ENCODE assay signal across 30 mouse cellular contexts in the genomic region with DNA sequence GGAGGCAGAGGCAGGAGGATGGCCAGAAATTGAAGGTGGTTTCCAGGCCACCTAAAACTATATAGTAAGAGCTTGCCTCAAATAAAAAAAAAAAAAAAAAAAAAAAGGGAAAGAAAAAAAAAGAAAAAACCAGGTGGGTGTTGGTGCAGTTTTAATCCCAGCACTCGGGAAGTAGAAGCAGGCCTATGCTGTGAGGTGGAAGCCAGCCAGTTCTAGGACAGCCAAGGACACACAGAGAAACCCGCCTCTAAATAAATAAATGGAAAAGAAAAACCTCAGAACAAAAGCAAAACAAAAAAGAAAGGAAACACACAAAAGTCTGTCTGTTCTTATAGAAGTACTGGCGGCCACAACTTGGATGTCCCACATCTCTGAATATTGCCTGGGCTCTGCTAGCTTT. TPM values are rescaled to one million over a fixed set of nuclear protein-coding genes. Genes with fewer than 3 reads are reported as not detected.
A peak's percentile ranks its signal among the peaks of the same experiment; 100 is the strongest.
DNase-seq lines count a peak whose midpoint lies in the region; ATAC-seq lines count a peak whose summit lies in the region.
"Had no signal": no experiment of that assay in that cellular context is flagged by ENCODE, and none has a peak within 500 bp of the region (broad histone marks: within the 10 kb centered on the region; RNA-seq: fewer than 3 reads in every experiment).

No protein-coding gene starts in this region.

- H3K4me3 ChIP-seq in midbrain, embryonic 11.5 days (ENCODE audit: low read depth, low read length) = no peak overlapping the region
- H3K4me3 ChIP-seq in midbrain, embryonic 15.5 days = no peak overlapping the region
- H3K4me3 ChIP-seq: forebrain, embryonic 10.5 days; forebrain, embryonic 13.5 days; heart, embryonic 12.5 days; heart, embryonic 15.5 days; hindbrain, embryonic 10.5 days; hindbrain, embryonic 13.5 days; intestine, embryonic 15.5 days had no signal

- peak; percentile 43 to 69 for DNase-seq in adrenal gland, adult (ENCODE audit: inconsistent age in 2 of 2, low spot score in 1 of 2)
- DNase-seq in adrenal gland, postnatal 10 days = no peak
- peak; percentile 47 to 62 for DNase-seq in adrenal gland, postnatal 36 days
- no peak for DNase-seq in adrenal gland, adult 18-20 months (ENCODE audit: low spot score in 2 of 2)
- DNase-seq in midbrain, embryonic 11.5 days (ENCODE audit: low spot score, missing footprints) = peak; percentile 41
- DNase-seq: B cell, adult 2 months; cerebellum, adult 18-20 months; cerebellum, adult 9-10 months; cerebellum, postnatal 14 days; gastrocnemius, postnatal 10 days; gastrocnemius, postnatal 36 days; heart, postnatal 10 days; heart, postnatal 36 days; kidney, adult 11 months had no signal

- H3K9me3 ChIP-seq in midbrain, embryonic 11.5 days (ENCODE audit: control insufficient read depth, low read length) = no peaks in the 10 kb centered on the region
- H3K9me3 ChIP-seq in midbrain, embryonic 15.5 days = no peaks in the 10 kb centered on the region
- H3K9me3 ChIP-seq: forebrain, embryonic 10.5 days; forebrain, embryonic 13.5 days; G1E; heart, embryonic 12.5 days; heart, embryonic 15.5 days; hindbrain, embryonic 10.5 days; hindbrain, embryonic 13.5 days; intestine, embryonic 15.5 days had no signal

- no peaks in the 10 kb centered on the region for H3K27me3 ChIP-seq in midbrain, embryonic 11.5 days (ENCODE audit: control insufficient read depth, insufficient read depth, low read length)
- no peaks in the 10 kb centered on the region for H3K27me3 ChIP-seq in midbrain, embryonic 15.5 days (replicated peaks)
- H3K27me3 ChIP-seq: CH12.LX; forebrain, embryonic 13.5 days; heart, embryonic 12.5 days; heart, embryonic 15.5 days; hindbrain, embryonic 13.5 days; intestine, embryonic 15.5 days had no signal

- no peaks in the 10 kb centered on the region for H3K36me3 ChIP-seq in midbrain, embryonic 11.5 days (ENCODE audit: control insufficient read depth, insufficient read depth, low read length)
- H3K36me3 ChIP-seq in midbrain, embryonic 15.5 days (replicated peaks) = no peaks in the 10 kb centered on the region
- H3K36me3 ChIP-seq: G1E; heart, embryonic 15.5 days; hindbrain, embryonic 13.5 days; intestine, embryonic 15.5 days had no signal

- H3K4me1 ChIP-seq in midbrain, embryonic 11.5 days (ENCODE audit: control insufficient read depth, insufficient read depth, low read length) = no peaks in the 10 kb centered on the region
- no peaks in the 10 kb centered on the region for H3K4me1 ChIP-seq in midbrain, embryonic 15.5 days
- H3K4me1 ChIP-seq: forebrain, embryonic 13.5 days; hindbrain, embryonic 13.5 days; intestine, embryonic 15.5 days had no signal

- ATAC-seq in midbrain, embryonic 11.5 days (ENCODE audit: low FRiP score) = no peak
- no peak for ATAC-seq in midbrain, embryonic 15.5 days (replicated peaks)
- ATAC-seq: forebrain, embryonic 13.5 days; forebrain, embryonic 16.5 days; hindbrain, embryonic 16.5 days; intestine, embryonic 15.5 days had no signal

- no peak overlapping the region for H3K27ac ChIP-seq in midbrain, embryonic 11.5 days (ENCODE audit: low read depth, low read length)
- no peak overlapping the region for H3K27ac ChIP-seq in midbrain, embryonic 15.5 days
- H3K27ac ChIP-seq: forebrain, embryonic 10.5 days; forebrain, embryonic 13.5 days; heart, embryonic 15.5 days; hindbrain, embryonic 10.5 days; hindbrain, embryonic 13.5 days; intestine, embryonic 15.5 days had no signal

- WGBS in midbrain, embryonic 11.5 days = 90% methylated on average over 3 of the region's 3 CpGs
- WGBS in midbrain, embryonic 15.5 days = 79% methylated on average over 3 of the region's 3 CpGs

- H3K9ac ChIP-seq in midbrain, embryonic 11.5 days (ENCODE audit: low read length) = no peak overlapping the region
- no peak overlapping the region for H3K9ac ChIP-seq in midbrain, embryonic 15.5 days
- H3K9ac ChIP-seq: forebrain, embryonic 13.5 days; heart, embryonic 12.5 days; heart, embryonic 15.5 days; hindbrain, embryonic 13.5 days; intestine, embryonic 15.5 days had no signal

- no peak overlapping the region for H3K4me2 ChIP-seq in midbrain, embryonic 11.5 days
- H3K4me2 ChIP-seq in midbrain, embryonic 15.5 days = no peak overlapping the region
- H3K4me2 ChIP-seq: forebrain, embryonic 13.5 days; heart, embryonic 12.5 days; heart, embryonic 15.5 days; hindbrain, embryonic 13.5 days; intestine, embryonic 15.5 days had no signal

RNA-seq across cellular contexts. Expression of gene A930018P22Rik, which starts 7.7 kb away (rescaled TPM):
- total RNA-seq in adrenal gland, postnatal 10 days (2021) = 1 to 10 TPM; 1.7 to 2.0 TPM
- total RNA-seq in adrenal gland, postnatal 36 days (2021) = 1 to 10 TPM; 1.1 to 2.1 TPM
- total RNA-seq in adrenal gland, adult 18-20 months (2021) = 1 to 10 TPM in 1 of 2 experiments, under 1 TPM in 1; 0.89 to 1.5 TPM
- polyA plus RNA-seq in midbrain, embryonic 11.5 days (2014; fragmentation: Nextera tagmentation; extraction: Ambion mirVana) = 0.16 and 0.34 TPM in 2 replicates
- polyA plus RNA-seq in midbrain, embryonic 15.5 days (2015; fragmentation: Nextera tagmentation; extraction: Ambion mirVana) = not detected in 2 replicates
- total RNA-seq: CH12.LX; G1E; granulocyte monocyte progenitor cell, adult 5-6 weeks had no signal
- polyA plus RNA-seq: embryonic facial prominence, embryonic 11.5 days; embryonic facial prominence, embryonic 14.5 days; forebrain, embryonic 10.5 days; forebrain, embryonic 13.5 days; forebrain, embryonic 16.5 days; G1E; hindbrain, embryonic 13.5 days; hindbrain, embryonic 16.5 days had no signal

RNA-seq across cellular contexts. Expression of gene Cd59a, which starts 19.3 kb away (rescaled TPM):
- 10 to 100 TPM; 30.2 to 38.2 TPM for total RNA-seq in adrenal gland, postnatal 10 days (2021)
- total RNA-seq in adrenal gland, postnatal 36 days (2021) = 100 to 1,000 TPM in 1 of 2 experiments, 10 to 100 TPM in 1; 85.0 to 104 TPM
- 100 to 1,000 TPM in 1 of 2 experiments, 10 to 100 TPM in 1; 99.7 to 107 TPM for total RNA-seq in adrenal gland, adult 18-20 months (2021)
- polyA plus RNA-seq in midbrain, embryonic 11.5 days (2014; fragmentation: Nextera tagmentation; extraction: Ambion mirVana) = 29.2 and 31.2 TPM in 2 replicates
- 11.8 and 12.4 TPM in 2 replicates for polyA plus RNA-seq in midbrain, embryonic 15.5 days (2015; fragmentation: Nextera tagmentation; extraction: Ambion mirVana)

RNA-seq across cellular contexts. Expression of gene Cd59b, which starts 45.2 kb away (rescaled TPM):
- total RNA-seq in adrenal gland, postnatal 10 days (2021) = 1 to 10 TPM; 4.7 to 5.0 TPM
- 1 to 10 TPM; 6.8 to 7.8 TPM for total RNA-seq in adrenal gland, postnatal 36 days (2021)
- 10 to 100 TPM; 13.0 TPM for total RNA-seq in adrenal gland, adult 18-20 months (2021)
- polyA plus RNA-seq in midbrain, embryonic 11.5 days (2014; fragmentation: Nextera tagmentation; extraction: Ambion mirVana) = 1.9 and 5.6 TPM in 2 replicates
- 0.92 and 1.2 TPM in 2 replicates for polyA plus RNA-seq in midbrain, embryonic 15.5 days (2015; fragmentation: Nextera tagmentation; extraction: Ambion mirVana)
- total RNA-seq: granulocyte monocyte progenitor cell, adult 5-6 weeks had no signal
- polyA plus RNA-seq: G1E had no signal

RNA-seq across cellular contexts. Expression of gene Gm10799, which starts 46.5 kb away (rescaled TPM):
- not detected for total RNA-seq in adrenal gland, postnatal 10 days (2021)
- not detected for total RNA-seq in adrenal gland, postnatal 36 days (2021)
- total RNA-seq in adrenal gland, adult 18-20 months (2021) = not detected
- polyA plus RNA-seq in midbrain, embryonic 11.5 days (2014; fragmentation: Nextera tagmentation; extraction: Ambion mirVana) = not detected in 2 replicates
- polyA plus RNA-seq in midbrain, embryonic 15.5 days (2015; fragmentation: Nextera tagmentation; extraction: Ambion mirVana) = not detected in 2 replicates
- total RNA-seq: CH12.LX; G1E; gastrocnemius, adult 18-20 months; gastrocnemius, postnatal 10 days; gastrocnemius, postnatal 36 days; granulocyte monocyte progenitor cell, adult 5-6 weeks; heart, postnatal 10 days; heart, postnatal 36 days had no signal
- polyA plus RNA-seq: embryonic facial prominence, embryonic 11.5 days; embryonic facial prominence, embryonic 14.5 days; forebrain, embryonic 10.5 days; forebrain, embryonic 13.5 days; forebrain, embryonic 16.5 days; G1E; heart, embryonic 12.5 days; heart, embryonic 15.5 days; hindbrain, embryonic 10.5 days; hindbrain, embryonic 13.5 days; hindbrain, embryonic 16.5 days; intestine, embryonic 15.5 days had no signal

RNA-seq across cellular contexts. Expression of gene Gm10912, which starts 49.3 kb away (rescaled TPM):
- total RNA-seq in adrenal gland, postnatal 10 days (2021) = under 1 TPM; 0.15 to 0.30 TPM
- total RNA-seq in adrenal gland, postnatal 36 days (2021) = under 1 TPM; 0.26 to 0.46 TPM
- total RNA-seq in adrenal gland, adult 18-20 months (2021) = under 1 TPM in 1 of 2 experiments, not detected in 1; 0.36 TPM
- polyA plus RNA-seq in midbrain, embryonic 11.5 days (2014; fragmentation: Nextera tagmentation; extraction: Ambion mirVana) = not detected in 2 replicates
- not detected in 2 replicates for polyA plus RNA-seq in midbrain, embryonic 15.5 days (2015; fragmentation: Nextera tagmentation; extraction: Ambion mirVana)
- total RNA-seq: CH12.LX had no signal
- polyA plus RNA-seq: embryonic facial prominence, embryonic 11.5 days; embryonic facial prominence, embryonic 14.5 days; forebrain, embryonic 10.5 days; forebrain, embryonic 13.5 days; forebrain, embryonic 16.5 days; G1E; heart, embryonic 12.5 days; hindbrain, embryonic 10.5 days; hindbrain, embryonic 13.5 days; hindbrain, embryonic 16.5 days had no signal

Comparison
In these comparisons a context has a peak if more than half of its experiments do, and no peak if none do; other contexts are left out.
1. DNase-seq: peak in adrenal gland, adult (2 of 2), adrenal gland, postnatal 36 days (2 of 2) and midbrain, embryonic 11.5 days (single experiment); none in adrenal gland, postnatal 10 days (single experiment) and adrenal gland, adult 18-20 months (0 of 2).